Mouse (Mus musculus) thymus, postnatal 14 days (tissue): ENCODE measurements around the gene Bdp1.

Experiments
- DNase-seq: peaks from one replicate; pipeline ENCODE4 v3.0.0; 2021

Gene Bdp1

GRCm38 (mm10) chr13:99999078-99999477 lies 104.8 kb downstream of the Bdp1 start:
- no peak for DNase-seq

GRCm38 (mm10) chr13:99998099-99998498 lies 105.8 kb downstream of the Bdp1 start:
- no peak for DNase-seq

DNA sequence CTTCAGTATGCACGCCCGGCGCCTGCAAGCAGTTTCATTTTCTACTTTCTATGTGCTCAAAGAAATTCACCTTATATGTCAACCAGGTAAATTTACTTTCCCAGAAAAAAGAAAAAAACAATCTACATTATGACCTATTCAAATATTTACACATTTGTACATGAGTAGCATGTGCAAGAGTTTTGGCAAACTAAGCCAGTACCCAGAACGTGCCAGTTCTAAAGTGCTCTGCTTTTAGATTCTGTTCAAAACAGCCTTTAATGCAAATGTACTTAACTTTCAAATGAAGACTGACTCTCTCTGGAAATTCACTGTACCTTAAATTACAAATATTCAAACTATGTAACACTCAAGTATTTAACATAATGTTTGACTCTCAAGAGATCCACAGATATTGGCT lies 114.3 kb downstream of the Bdp1 start:
- DNase-seq, result no peak

- DNase-seq, result no peak
Observed at GRCm38 (mm10) chr13:99983320-99983719, 120.5 kb downstream of the Bdp1 start.

DNA sequence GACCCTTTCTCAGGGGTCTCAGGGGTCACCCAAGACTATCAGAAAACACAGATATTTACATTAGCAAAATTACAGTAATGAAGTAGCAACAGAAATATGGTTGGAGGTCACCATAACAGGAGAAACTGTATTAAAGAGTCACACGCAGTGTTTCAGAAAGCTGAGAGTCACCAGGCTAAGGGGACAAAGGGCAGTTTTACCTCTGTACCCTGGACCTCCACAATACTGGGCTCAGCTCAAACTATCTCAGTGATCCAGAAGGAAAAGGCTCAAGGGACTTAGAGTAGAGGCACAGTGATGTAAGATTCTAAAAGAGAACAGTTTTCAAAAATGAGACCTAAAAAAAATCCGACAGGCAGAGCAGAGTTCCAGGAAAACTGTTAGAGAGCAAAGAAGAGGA lies 124.5 kb downstream of the Bdp1 start:
- DNase-seq, result no peak

DNA sequence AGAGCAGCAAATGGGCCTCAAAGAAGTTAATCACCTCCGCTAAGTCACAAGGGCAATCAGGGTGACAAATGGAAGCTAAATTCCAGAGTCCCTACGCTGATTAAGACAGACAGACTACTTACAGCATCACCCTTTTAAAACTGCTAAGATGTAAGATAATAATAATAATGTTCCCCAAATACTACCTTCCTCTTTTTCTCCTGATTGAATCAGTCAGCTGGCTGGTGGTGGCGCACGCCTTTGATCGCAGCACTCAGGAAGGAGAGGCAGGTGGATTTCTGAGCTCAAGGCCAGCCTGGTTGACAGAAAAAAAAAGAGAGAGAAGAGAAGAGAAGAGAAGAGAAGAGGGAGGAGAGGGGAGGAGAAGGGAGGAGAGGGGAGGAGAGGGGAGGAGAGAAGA lies 133.8 kb downstream of the Bdp1 start:
- DNase-seq, result no peak
